Mouse (Mus musculus): Measurements from ENCODE around the gene Gm128. TPM values are rescaled to one million over a fixed set of nuclear protein-coding genes. Genes with fewer than 3 reads are reported as not detected.

Gm128 gene
- polyA plus RNA-seq, 1 experiment from 2014 or later = 0.29 TPM

DNA sequence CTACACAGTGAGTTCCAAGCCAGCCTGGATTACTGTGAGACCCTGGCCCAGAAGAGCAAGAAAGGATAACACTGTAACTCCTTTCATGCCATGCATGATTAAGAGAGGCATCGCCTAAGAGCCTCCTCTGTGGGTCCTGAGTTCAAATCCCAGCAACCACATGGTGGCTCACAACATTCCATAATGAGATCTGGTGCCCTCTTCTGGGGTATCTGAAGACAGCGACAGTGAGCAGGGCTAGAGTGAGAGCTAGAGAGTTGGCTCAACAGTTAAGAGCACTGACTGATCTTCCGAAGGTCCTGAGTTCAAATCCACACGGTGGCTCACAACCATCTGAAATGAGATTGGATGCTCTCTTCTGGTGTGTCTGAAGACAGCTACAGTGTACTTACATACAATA lies 33.1 kb upstream of the Gm128 start:
- Histone ChIP-seq H3K4me1 (replicated peaks; ENCODE audit: control insufficient read depth, insufficient read depth, low read length) (no peaks in the 10 kb centered on the region), H3K4me2 (ENCODE audit: low read depth, low read length) (no peak overlapping the region), H3K36me3 (ENCODE audit: control insufficient read depth, insufficient read depth, low read length) (no peaks in the 10 kb centered on the region), H3K9ac (ENCODE audit: low read length) (no peak overlapping the region), H3K9me3 (ENCODE audit: control insufficient read depth, low read length) (no peaks in the 10 kb centered on the region), H3K4me3 (ENCODE audit: low read length) (no peak overlapping the region), H3K27me3 (ENCODE audit: control insufficient read depth, insufficient read depth, low read depth, low read length) (no peaks in the 10 kb centered on the region), H3K27ac (ENCODE audit: low read length) (no peak overlapping the region)
- ATAC-seq (ENCODE audit: low read depth) = no peak
- WGBS = 86% methylated on average over 4 of the region's 4 CpGs

DNA sequence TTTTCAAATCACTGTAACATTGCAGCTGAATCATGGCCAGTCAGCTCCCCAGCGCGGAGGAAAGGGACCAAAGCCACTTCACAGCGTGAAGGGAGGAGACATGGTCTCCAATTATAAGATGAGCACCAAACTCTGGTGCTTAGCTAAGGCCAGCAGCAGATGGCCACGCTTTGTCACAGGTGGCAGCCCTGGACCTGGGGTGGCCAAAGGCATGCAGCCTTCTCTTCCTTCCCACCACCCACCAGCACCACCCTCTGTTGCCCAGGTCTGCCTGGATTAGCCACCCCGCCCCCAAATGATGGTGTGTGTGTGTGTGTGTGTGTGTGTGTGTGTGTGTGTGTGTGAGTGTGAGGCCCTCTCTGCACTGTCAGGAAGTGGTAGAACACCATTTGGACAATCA lies 32.1 kb upstream of the Gm128 start:
- no peak for ATAC-seq (ENCODE audit: low read depth)
- Histone ChIP-seq H3K4me2 (ENCODE audit: low read depth, low read length) (no peak overlapping the region), H3K4me1 (replicated peaks; ENCODE audit: control insufficient read depth, insufficient read depth, low read length) (no peaks in the 10 kb centered on the region), H3K27ac (ENCODE audit: low read length) (no peak overlapping the region), H3K36me3 (ENCODE audit: control insufficient read depth, insufficient read depth, low read length) (no peaks in the 10 kb centered on the region), H3K9me3 (ENCODE audit: control insufficient read depth, low read length) (no peaks in the 10 kb centered on the region), H3K27me3 (ENCODE audit: control insufficient read depth, insufficient read depth, low read depth, low read length) (no peaks in the 10 kb centered on the region), H3K4me3 (ENCODE audit: low read length) (no peak overlapping the region), H3K9ac (ENCODE audit: low read length) (no peak overlapping the region)
- 92% methylated on average over 4 of the region's 5 CpGs for WGBS

DNA sequence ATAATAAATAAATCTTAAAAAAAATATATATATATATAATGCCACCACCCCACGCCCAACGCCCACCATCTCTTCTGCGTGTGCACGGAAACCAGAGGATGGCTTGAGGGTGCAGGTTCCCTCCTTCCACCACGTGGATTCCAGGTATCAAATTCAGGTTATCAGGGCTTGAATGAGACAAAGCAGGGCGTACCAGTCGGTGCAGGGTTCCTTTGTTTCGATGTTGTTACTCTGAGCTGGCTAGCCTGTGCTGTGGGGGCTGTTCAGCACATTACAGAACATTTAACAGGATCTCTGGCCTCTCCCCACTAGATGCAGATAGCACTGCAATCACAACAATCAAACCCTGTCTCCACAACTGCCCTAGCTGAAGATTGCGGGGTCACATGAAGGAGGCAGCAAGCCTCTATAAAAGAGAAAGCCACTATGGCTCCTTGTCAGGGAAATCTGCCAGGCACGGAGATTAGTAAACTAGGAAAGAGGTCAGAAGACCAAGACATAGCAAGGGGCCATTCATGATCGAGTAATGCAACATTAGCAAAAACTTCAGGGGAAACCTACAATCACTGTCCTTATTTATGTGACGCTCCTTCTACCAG lies 29.5 kb upstream of the Gm128 start:
- H3K36me3 ChIP-seq (ENCODE audit: control insufficient read depth, insufficient read depth, low read length) = peaks cover 6% of the 10 kb centered on the region; the same call in 1 of the 2 replicates
- H3K4me2 ChIP-seq (ENCODE audit: low read depth, low read length) = no peak overlapping the region
- WGBS = 80% methylated on average over 12 of the region's 12 CpGs
- no peaks in the 10 kb centered on the region for H3K9me3 ChIP-seq (ENCODE audit: control insufficient read depth, low read length)
- H3K4me3 ChIP-seq (ENCODE audit: low read length) = no peak overlapping the region
- H3K9ac ChIP-seq (ENCODE audit: low read length) = no peak overlapping the region
- H3K27ac ChIP-seq (ENCODE audit: low read length) = no peak overlapping the region
- H3K27me3 ChIP-seq (ENCODE audit: control insufficient read depth, insufficient read depth, low read depth, low read length) = no peaks in the 10 kb centered on the region
- ATAC-seq (ENCODE audit: low read depth) = no peak
- no peaks in the 10 kb centered on the region for H3K4me1 ChIP-seq (replicated peaks; ENCODE audit: control insufficient read depth, insufficient read depth, low read length)

DNA sequence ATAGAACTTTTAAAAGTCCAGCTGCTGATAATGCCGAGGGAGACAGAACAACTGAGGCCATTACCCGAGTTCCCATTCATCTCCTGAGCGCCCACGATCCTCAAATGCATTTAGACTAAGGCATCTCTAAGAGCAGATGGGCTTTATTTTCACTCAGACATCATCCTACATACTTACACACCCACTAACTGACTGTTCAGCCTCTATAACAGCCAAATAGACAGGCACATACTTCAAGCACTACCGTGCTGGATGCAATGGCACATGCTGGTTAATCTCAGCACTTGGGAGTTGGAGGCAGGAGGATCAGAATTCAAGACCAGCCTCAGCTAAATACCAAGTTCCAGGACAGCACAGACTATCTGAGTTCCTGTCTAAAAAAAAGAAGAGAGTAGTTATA lies 28.4 kb upstream of the Gm128 start:
- WGBS = 84% methylated on average over 5 of the region's 5 CpGs
- no peaks in the 10 kb centered on the region for H3K4me1 ChIP-seq (replicated peaks; ENCODE audit: control insufficient read depth, insufficient read depth, low read length)
- H3K27me3 ChIP-seq (ENCODE audit: control insufficient read depth, insufficient read depth, low read depth, low read length) = no peaks in the 10 kb centered on the region
- H3K4me2 ChIP-seq (ENCODE audit: low read depth, low read length) = no peak overlapping the region
- no peaks in the 10 kb centered on the region for H3K9me3 ChIP-seq (ENCODE audit: control insufficient read depth, low read length)
- H3K9ac ChIP-seq (ENCODE audit: low read length) = no peak overlapping the region
- H3K36me3 ChIP-seq (ENCODE audit: control insufficient read depth, insufficient read depth, low read length) = peaks cover 6% of the 10 kb centered on the region; the same call in 1 of the 2 replicates
- no peak overlapping the region for H3K4me3 ChIP-seq (ENCODE audit: low read length)
- no peak overlapping the region for H3K27ac ChIP-seq (ENCODE audit: low read length)
- ATAC-seq (ENCODE audit: low read depth) = no peak

DNA sequence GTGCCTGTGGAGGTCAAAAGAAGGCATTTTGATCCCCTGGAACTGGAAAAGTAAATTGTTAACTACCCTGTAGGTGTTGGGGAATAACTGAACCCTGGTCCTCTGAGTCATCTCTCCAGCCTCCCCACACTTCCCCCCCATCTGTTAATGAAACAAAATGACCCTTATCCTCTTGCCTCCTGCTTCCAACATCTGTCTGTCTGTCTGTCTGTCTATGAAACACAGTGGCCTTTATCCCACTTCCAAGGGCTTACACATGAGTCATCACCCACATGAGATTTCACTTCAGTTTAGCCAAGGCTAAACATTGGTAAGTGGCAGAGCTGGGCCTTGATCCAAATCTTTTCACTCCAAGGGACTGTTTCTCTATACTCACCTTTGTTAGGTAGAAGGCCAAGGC lies 26.5 kb upstream of the Gm128 start:
- no peaks in the 10 kb centered on the region for H3K27me3 ChIP-seq (ENCODE audit: control insufficient read depth, insufficient read depth, low read depth, low read length)
- no peak overlapping the region for H3K4me3 ChIP-seq (ENCODE audit: low read length)
- H3K4me1 ChIP-seq (replicated peaks; ENCODE audit: control insufficient read depth, insufficient read depth, low read length) = no peaks in the 10 kb centered on the region
- no peak overlapping the region for H3K27ac ChIP-seq (ENCODE audit: low read length)
- H3K9ac ChIP-seq (ENCODE audit: low read length) = no peak overlapping the region
- peaks cover 14% of the 10 kb centered on the region for H3K36me3 ChIP-seq (ENCODE audit: control insufficient read depth, insufficient read depth, low read length)
- no peak overlapping the region for H3K4me2 ChIP-seq (ENCODE audit: low read depth, low read length)
- H3K9me3 ChIP-seq (ENCODE audit: control insufficient read depth, low read length) = no peaks in the 10 kb centered on the region
- no peak for ATAC-seq (ENCODE audit: low read depth)

DNA sequence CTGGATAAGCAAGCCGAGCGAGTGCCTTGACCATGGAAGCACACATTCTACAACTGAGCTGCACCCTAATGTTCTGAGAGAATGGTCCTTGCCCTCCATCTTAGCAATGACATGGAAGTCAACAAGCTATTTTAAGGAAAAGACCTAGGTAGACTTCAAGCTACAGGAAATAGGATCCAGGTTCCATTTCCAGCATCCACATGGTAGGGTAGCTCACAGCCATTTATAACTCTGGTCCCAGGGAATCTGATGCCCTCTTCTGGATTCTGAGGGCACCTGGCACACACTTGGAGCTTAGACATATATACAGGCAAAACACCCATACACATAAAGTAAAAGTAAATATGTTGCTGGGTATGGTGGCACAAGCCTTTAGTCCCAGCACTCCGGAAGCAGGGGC lies 24.7 kb upstream of the Gm128 start:
- 88% methylated on average over 3 of the region's 3 CpGs for WGBS
- no peak for ATAC-seq (ENCODE audit: low read depth)
- H3K4me3 ChIP-seq (ENCODE audit: low read length) = no peak overlapping the region
- no peak overlapping the region for H3K4me2 ChIP-seq (ENCODE audit: low read depth, low read length)
- no peaks in the 10 kb centered on the region for H3K27me3 ChIP-seq (ENCODE audit: control insufficient read depth, insufficient read depth, low read depth, low read length)
- H3K4me1 ChIP-seq (replicated peaks; ENCODE audit: control insufficient read depth, insufficient read depth, low read length) = no peaks in the 10 kb centered on the region
- H3K27ac ChIP-seq (ENCODE audit: low read length) = no peak overlapping the region
- no peaks in the 10 kb centered on the region for H3K9me3 ChIP-seq (ENCODE audit: control insufficient read depth, low read length)
- H3K36me3 ChIP-seq (ENCODE audit: control insufficient read depth, insufficient read depth, low read length) = peaks cover 21% of the 10 kb centered on the region
- no peak overlapping the region for H3K9ac ChIP-seq (ENCODE audit: low read length)

DNA sequence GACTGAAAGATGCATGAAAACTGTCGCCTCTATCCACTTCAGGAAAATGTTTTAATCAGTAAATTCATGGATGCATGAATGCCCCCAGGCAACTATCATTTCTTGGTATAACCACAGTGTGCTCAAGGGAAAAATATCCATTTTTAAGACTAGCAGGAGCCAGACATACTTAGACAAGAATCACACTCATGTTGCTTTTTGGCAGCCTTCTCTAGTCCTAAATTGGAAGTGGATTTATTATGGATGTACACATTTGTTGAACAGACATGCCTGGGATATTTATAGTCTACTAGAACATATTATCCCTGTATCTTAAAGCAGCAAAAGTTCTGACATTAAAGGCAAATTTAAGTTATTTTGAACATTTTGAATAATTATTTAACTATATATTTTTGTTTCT lies 23.3 kb upstream of the Gm128 start:
- H3K4me1 ChIP-seq (replicated peaks; ENCODE audit: control insufficient read depth, insufficient read depth, low read length) = no peaks in the 10 kb centered on the region
- no peak for ATAC-seq (ENCODE audit: low read depth)
- 84% methylated on average over 1 of the region's 1 CpGs for WGBS
- no peaks in the 10 kb centered on the region for H3K9me3 ChIP-seq (ENCODE audit: control insufficient read depth, low read length)
- no peak overlapping the region for H3K4me2 ChIP-seq (ENCODE audit: low read depth, low read length)
- no peak overlapping the region for H3K9ac ChIP-seq (ENCODE audit: low read length)
- peaks cover 24% of the 10 kb centered on the region for H3K36me3 ChIP-seq (ENCODE audit: control insufficient read depth, insufficient read depth, low read length)
- no peaks in the 10 kb centered on the region for H3K27me3 ChIP-seq (ENCODE audit: control insufficient read depth, insufficient read depth, low read depth, low read length)
- no peak overlapping the region for H3K4me3 ChIP-seq (ENCODE audit: low read length)
- no peak overlapping the region for H3K27ac ChIP-seq (ENCODE audit: low read length)

DNA sequence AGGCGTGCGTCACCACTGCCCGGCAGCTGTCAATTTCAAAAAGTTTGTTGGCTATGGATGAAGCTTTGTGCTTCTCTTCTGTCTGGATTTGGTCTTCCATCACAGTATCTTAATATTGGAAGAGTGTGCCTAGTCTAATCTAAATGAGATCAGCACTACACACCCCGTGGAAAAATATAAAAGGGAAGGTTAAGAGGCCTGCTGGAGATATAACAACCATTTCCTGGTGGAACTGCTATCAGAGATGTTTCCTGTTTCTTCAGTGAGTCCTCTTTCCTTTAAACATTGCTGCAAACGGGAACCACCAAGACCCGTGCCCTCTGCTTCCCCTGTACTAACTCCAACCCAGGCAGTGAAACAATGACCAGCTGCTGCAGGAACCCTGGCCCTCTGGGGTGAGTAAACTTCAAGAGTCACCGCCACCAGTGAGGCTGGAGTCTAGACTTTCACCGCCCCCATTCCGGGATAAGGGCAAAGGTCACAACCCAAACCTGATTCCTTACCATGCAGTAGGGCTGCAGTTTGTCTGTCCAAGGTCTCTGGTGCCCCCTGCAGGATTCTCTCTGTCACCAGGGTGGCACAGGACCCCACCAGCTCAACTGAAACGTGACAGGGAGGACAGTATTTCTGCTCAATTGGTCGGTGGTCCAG lies 21.8 kb upstream of the Gm128 start:
- ATAC-seq (ENCODE audit: low read depth) = peak; percentile 61; the same call in 1 of the 2 replicates
- WGBS = 43% methylated on average over 11 of the region's 11 CpGs
- H3K4me1 ChIP-seq (replicated peaks; ENCODE audit: control insufficient read depth, insufficient read depth, low read length) = no peaks in the 10 kb centered on the region
- no peak overlapping the region for H3K4me3 ChIP-seq (ENCODE audit: low read length)
- no peak overlapping the region for H3K9ac ChIP-seq (ENCODE audit: low read length)
- no peak overlapping the region for H3K4me2 ChIP-seq (ENCODE audit: low read depth, low read length)
- no peaks in the 10 kb centered on the region for H3K27me3 ChIP-seq (ENCODE audit: control insufficient read depth, insufficient read depth, low read depth, low read length)
- H3K36me3 ChIP-seq (ENCODE audit: control insufficient read depth, insufficient read depth, low read length) = peaks cover 36% of the 10 kb centered on the region
- no peak overlapping the region for H3K27ac ChIP-seq (ENCODE audit: low read length)
- H3K9me3 ChIP-seq (ENCODE audit: control insufficient read depth, low read length) = no peaks in the 10 kb centered on the region

DNA sequence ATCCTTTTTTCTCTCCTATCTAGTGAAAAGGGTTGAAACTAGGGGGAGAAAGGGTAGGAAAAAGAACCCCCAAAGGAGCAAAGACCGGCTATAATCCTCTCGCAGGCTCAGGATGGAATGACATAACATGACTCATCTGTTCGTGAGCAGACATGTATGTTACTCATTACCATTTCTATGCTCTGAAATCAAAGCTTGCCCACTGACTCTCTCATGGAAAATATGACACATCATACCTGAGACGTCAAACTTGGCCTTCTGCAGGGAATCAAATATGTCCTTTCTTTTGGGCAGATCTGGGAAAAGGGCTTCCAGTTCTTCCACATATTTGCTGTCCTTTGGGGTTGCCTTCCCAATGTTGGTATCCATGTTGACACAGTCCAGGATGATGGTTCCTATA lies 20.6 kb upstream of the Gm128 start:
- no peak overlapping the region for H3K4me2 ChIP-seq (ENCODE audit: low read depth, low read length)
- peaks cover 41% of the 10 kb centered on the region for H3K36me3 ChIP-seq (ENCODE audit: control insufficient read depth, insufficient read depth, low read length)
- no peaks in the 10 kb centered on the region for H3K9me3 ChIP-seq (ENCODE audit: control insufficient read depth, low read length)
- no peak overlapping the region for H3K4me3 ChIP-seq (ENCODE audit: low read length)
- no peak overlapping the region for H3K9ac ChIP-seq (ENCODE audit: low read length)
- H3K27me3 ChIP-seq (ENCODE audit: control insufficient read depth, insufficient read depth, low read depth, low read length) = no peaks in the 10 kb centered on the region
- ATAC-seq (ENCODE audit: low read depth) = no peak
- H3K27ac ChIP-seq (ENCODE audit: low read length) = no peak overlapping the region
- no peaks in the 10 kb centered on the region for H3K4me1 ChIP-seq (replicated peaks; ENCODE audit: control insufficient read depth, insufficient read depth, low read length)
- WGBS = 87% methylated on average over 4 of the region's 4 CpGs

All from lung, embryonic 16.5 days (tissue).